Mouse (Mus musculus) neural tube, embryonic 12.5 days (tissue): ENCODE results near the gene Tenm4. TPM values are rescaled to one million over a fixed set of nuclear protein-coding genes. Genes with fewer than 3 reads are reported as not detected.

Source experiments
- ATAC-seq: fragments of 200-750 bp; cut with Nextera tagmentation; 2 replicates; pipeline ENCODE4 v1.8.0; 2017; ENCODE audit warnings: low read depth, mild to moderate bottlenecking, moderate TSS enrichment, moderate library complexity; ENCODE audit not compliant: low FRiP score
- H3K27ac ChIP-seq: fragments of 300-500 bp; sonication (generic); 2 replicates; pipeline ENCODE4 v1.5.1; 2016
- H3K27me3 ChIP-seq: fragments of 300-500 bp; sonication (generic); replicated peaks from 2 replicates; pipeline ENCODE4 v1.6.1; 2016; ENCODE audit warnings: mild to moderate bottlenecking
- H3K36me3 ChIP-seq: fragments of 300-500 bp; sonication (generic); 2 replicates; pipeline ENCODE4 v1.6.1; 2016; ENCODE audit warnings: mild to moderate bottlenecking
- H3K4me1 ChIP-seq: fragments of 300-500 bp; sonication (generic); 2 replicates; pipeline ENCODE4 v1.6.1; 2016
- H3K4me2 ChIP-seq: fragments of 300-500 bp; sonication (generic); replicated peaks from 2 replicates; pipeline ENCODE4 v1.6.1; 2016; ENCODE audit warnings: mild to moderate bottlenecking
- H3K4me3 ChIP-seq: fragments of 300-500 bp; sonication (generic); 2 replicates; pipeline ENCODE4 v1.5.1; 2016
- H3K9ac ChIP-seq: fragments of 300-500 bp; sonication (generic); 2 replicates; pipeline ENCODE4 v1.6.1; 2016; ENCODE audit warnings: mild to moderate bottlenecking
- H3K9me3 ChIP-seq: fragments of 300-500 bp; sonication (generic); 2 replicates; pipeline ENCODE4 v1.6.1; 2016; ENCODE audit warnings: mild to moderate bottlenecking
- WGBS: fragments of 180-500 bp; shearing (Covaris S2); methylation state at CpG from one replicate; pipeline ENCODE4 v1.1.7; 2016; 5-methylcytosine and 5-hydroxymethylcytosine counted together
- polyA plus RNA-seq: library from polyadenylated mRNA; unstranded; fragments of >200 nt; fragmentation: Nextera tagmentation; extraction: Ambion mirVana; gene quantifications from 2 replicates; pipeline ENCODE4 v1.2.1, GENCODE M21; 2016

Tenm4 gene
- polyA plus RNA-seq, 1 experiment from 2014 or later: 33.0 TPM

GRCm38 (mm10) chr7:96207071-96207470 is 36.0 kb downstream of the Tenm4 start:
- no peak for ATAC-seq
- Histone ChIP-seq H3K4me2 (no peak overlapping the region), H3K9me3 (no peaks in the 10 kb centered on the region), H3K4me1 (peaks cover 16% of the 10 kb centered on the region; the same call in 1 of the 2 replicates), H3K27ac (no peak overlapping the region), H3K36me3 (no peaks in the 10 kb centered on the region), H3K4me3 (no peak overlapping the region), H3K9ac (no peak overlapping the region), H3K27me3 (peaks cover 11% of the 10 kb centered on the region; the same call in 1 of the 2 replicates)
- WGBS: 72% methylated on average over 3 of the region's 3 CpGs

- peak; percentile 67 for ATAC-seq
- Histone ChIP-seq H3K4me3 (peak overlapping the region; percentile 67), H3K4me2 (peak overlapping the region; percentile 96), H3K4me1 (peaks cover 32% of the 10 kb centered on the region), H3K27ac (peak overlapping the region; percentile 67; the same call in 1 of the 2 replicates), H3K36me3 (no peaks in the 10 kb centered on the region), H3K9ac (peak overlapping the region; percentile 83), H3K9me3 (no peaks in the 10 kb centered on the region), H3K27me3 (peaks cover 18% of the 10 kb centered on the region; the same call in 1 of the 2 replicates)
- WGBS: under 1% methylated on average over 67 of the region's 75 CpGs
These were observed 38.9 kb downstream of the Tenm4 start for GRCm38 (mm10) chr7:96209783-96210524.

- Histone ChIP-seq H3K36me3 (no peaks in the 10 kb centered on the region), H3K27ac (peak overlapping the region; percentile 67; the same call in 1 of the 2 replicates)
These were observed 39.7 kb downstream of the Tenm4 start for GRCm38 (mm10) chr7:96210525-96211369.

GRCm38 (mm10) chr7:96211618-96212021 is 40.6 kb downstream of the Tenm4 start:
- no peaks in the 10 kb centered on the region for H3K9me3 ChIP-seq
- peaks cover 32% of the 10 kb centered on the region for H3K4me1 ChIP-seq
- H3K4me3 ChIP-seq: peak overlapping the region; percentile 67
- H3K27ac ChIP-seq: no peak overlapping the region
- under 1% methylated on average over 17 of the region's 17 CpGs for WGBS
- no peaks in the 10 kb centered on the region for H3K36me3 ChIP-seq
- H3K9ac ChIP-seq: peak overlapping the region; percentile 83
- ATAC-seq: no peak
- H3K4me2 ChIP-seq: peak overlapping the region; percentile 96
- H3K27me3 ChIP-seq: peaks cover 18% of the 10 kb centered on the region; the same call in 1 of the 2 replicates

More at GRCm38 (mm10) chr7:96210525-96211369, 39.7 kb downstream of the Tenm4 start:
- peaks cover 18% of the 10 kb centered on the region; the same call in 1 of the 2 replicates for H3K27me3 ChIP-seq
- H3K4me1 ChIP-seq: peaks cover 32% of the 10 kb centered on the region
- peak; percentile 68 for ATAC-seq
- H3K9ac ChIP-seq: peak overlapping the region; percentile 83
- WGBS: under 1% methylated on average over 61 of the region's 62 CpGs
- peak overlapping the region; percentile 96 for H3K4me2 ChIP-seq
- H3K4me3 ChIP-seq: peak overlapping the region; percentile 67
- H3K9me3 ChIP-seq: no peaks in the 10 kb centered on the region

- Histone ChIP-seq H3K27ac (no peak overlapping the region), H3K4me3 (peak overlapping the region; percentile 67), H3K27me3 (peaks cover 18% of the 10 kb centered on the region; the same call in 1 of the 2 replicates), H3K4me2 (peak overlapping the region; percentile 96), H3K36me3 (no peaks in the 10 kb centered on the region), H3K4me1 (peaks cover 32% of the 10 kb centered on the region), H3K9me3 (no peaks in the 10 kb centered on the region), H3K9ac (peak overlapping the region; percentile 83)
- ATAC-seq: no peak
- whole genome bisulfite sequencing: 3% methylated on average over 9 of the region's 9 CpGs
These were observed 41.2 kb downstream of the Tenm4 start for GRCm38 (mm10) chr7:96212224-96212591.

GRCm38 (mm10) chr7:96212592-96213541 is 41.8 kb downstream of the Tenm4 start:
- H3K9ac ChIP-seq: peak overlapping the region; percentile 83
- 0 out of 2 replicates have a peak, but pooled peaks cover 15% of the 10 kb centered on the region for H3K27me3 ChIP-seq
- peaks cover 32% of the 10 kb centered on the region for H3K4me1 ChIP-seq
- H3K4me3 ChIP-seq: peak overlapping the region; percentile 67
- no peaks in the 10 kb centered on the region for H3K9me3 ChIP-seq
- H3K36me3 ChIP-seq: no peaks in the 10 kb centered on the region
- H3K4me2 ChIP-seq: peak overlapping the region; percentile 96
- ATAC-seq: peak; percentile 17; the same call in 1 of the 2 replicates
- WGBS: under 1% methylated on average over 48 of the region's 48 CpGs
- 0 out of 2 replicates have a peak overlapping the region, but pooled peaks have one; percentile 37 for H3K27ac ChIP-seq

GRCm38 (mm10) chr7:96213741-96214140 is 42.7 kb downstream of the Tenm4 start:
- H3K9ac ChIP-seq: peak overlapping the region; percentile 83; the same call in 1 of the 2 replicates
- H3K4me3 ChIP-seq: peak overlapping the region; percentile 67
- no peak for ATAC-seq
- no peak overlapping the region for H3K27ac ChIP-seq
- peak overlapping the region; percentile 96 for H3K4me2 ChIP-seq
- 0 out of 2 replicates have a peak, but pooled peaks cover 7% of the 10 kb centered on the region for H3K27me3 ChIP-seq
- H3K9me3 ChIP-seq: no peaks in the 10 kb centered on the region
- WGBS: 8% methylated on average over 9 of the region's 10 CpGs
- no peaks in the 10 kb centered on the region for H3K36me3 ChIP-seq
- peaks cover 32% of the 10 kb centered on the region for H3K4me1 ChIP-seq

GRCm38 (mm10) chr7:96214876-96215275 is 43.8 kb downstream of the Tenm4 start:
- no peak for ATAC-seq
- 26% methylated on average over 2 of the region's 2 CpGs for WGBS

GRCm38 (mm10) chr7:96215894-96216509 is 45.0 kb downstream of the Tenm4 start:
- 78% methylated on average over 5 of the region's 5 CpGs for WGBS
- Histone ChIP-seq H3K36me3 (no peaks in the 10 kb centered on the region), H3K9ac (no peak overlapping the region), H3K27ac (no peak overlapping the region), H3K4me2 (no peak overlapping the region), H3K27me3 (0 out of 2 replicates have a peak, but pooled peaks cover 7% of the 10 kb centered on the region), H3K4me3 (no peak overlapping the region), H3K4me1 (peaks cover 30% of the 10 kb centered on the region), H3K9me3 (no peaks in the 10 kb centered on the region)
- no peak for ATAC-seq

More at GRCm38 (mm10) chr7:96214876-96215275, 43.8 kb downstream of the Tenm4 start:
- no peak overlapping the region for H3K4me3 ChIP-seq
- H3K27me3 ChIP-seq: 0 out of 2 replicates have a peak, but pooled peaks cover 7% of the 10 kb centered on the region
- H3K27ac ChIP-seq: no peak overlapping the region
- H3K4me1 ChIP-seq: peaks cover 32% of the 10 kb centered on the region
- no peaks in the 10 kb centered on the region for H3K9me3 ChIP-seq
- H3K9ac ChIP-seq: no peak overlapping the region
- H3K4me2 ChIP-seq: no peak overlapping the region
- no peaks in the 10 kb centered on the region for H3K36me3 ChIP-seq

- 0 out of 2 replicates have a peak, but pooled peaks cover 1% of the 10 kb centered on the region for H3K27me3 ChIP-seq
- peaks cover under 1% of the 10 kb centered on the region; the same call in 1 of the 2 replicates for H3K4me1 ChIP-seq
- no peaks in the 10 kb centered on the region for H3K36me3 ChIP-seq
- H3K9me3 ChIP-seq: no peaks in the 10 kb centered on the region
- no peak overlapping the region for H3K27ac ChIP-seq
- H3K4me3 ChIP-seq: no peak overlapping the region
- H3K4me2 ChIP-seq: no peak overlapping the region
- ATAC-seq: no peak
- H3K9ac ChIP-seq: no peak overlapping the region
- WGBS: 88% methylated on average over 2 of the region's 2 CpGs
These were observed 48.3 kb downstream of the Tenm4 start for GRCm38 (mm10) chr7:96219386-96219785.

GRCm38 (mm10) chr7:96220647-96221046 is 49.6 kb downstream of the Tenm4 start:
- Histone ChIP-seq H3K36me3 (no peaks in the 10 kb centered on the region), H3K4me3 (no peak overlapping the region), H3K4me2 (no peak overlapping the region), H3K27me3 (no peaks in the 10 kb centered on the region), H3K9me3 (no peaks in the 10 kb centered on the region), H3K4me1 (no peaks in the 10 kb centered on the region), H3K9ac (no peak overlapping the region), H3K27ac (no peak overlapping the region)
- 85% methylated on average over 5 of the region's 5 CpGs for WGBS
- ATAC-seq: no peak
